Mouse (Mus musculus): ENCODE results near the gene Gm11009.
"Not testable (repeated sequence)": the region's sequence is repeated elsewhere in the genome, so short reads cannot be mapped to it uniquely, and the experiment has no call there.

Gene Gm11009

DNA sequence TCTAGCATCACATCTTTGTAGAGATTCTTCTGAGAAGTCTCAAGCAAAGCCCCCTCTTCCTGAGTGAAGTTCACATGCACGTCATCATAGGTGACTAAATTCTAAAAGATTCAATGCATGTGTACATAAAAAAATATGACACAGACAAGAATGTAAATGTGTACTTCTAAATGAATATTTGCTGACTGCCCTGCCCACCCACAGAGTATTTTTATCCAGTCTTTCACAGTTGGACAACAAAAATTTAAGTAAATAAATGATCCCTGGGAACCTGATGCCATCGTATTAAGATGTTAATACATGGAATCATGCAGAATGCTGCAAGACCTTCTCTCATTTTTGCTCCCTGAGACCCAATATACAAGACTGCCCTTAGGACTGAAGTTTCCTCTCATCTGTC, at the start of gene Gm11009:
Gm11009 (minus strand) TSS at position 101 of the 400 bp plus-strand sequence.
- not testable (repeated sequence) for DNase-seq (ENCODE audit: low spot score)
